Mouse (Mus musculus): ENCODE results near the gene Eno1.

- TF ChIP-seq EP300 (IDR thresholded peaks at IDR 0.05; ENCODE audit: insufficient read depth, low read depth, low read length) = no peak
- TF ChIP-seq CTCF (IDR thresholded peaks at IDR 0.05; ENCODE audit: low read depth, low read length) = no peak
- TF ChIP-seq POLR2A (IDR thresholded peaks at IDR 0.05; ENCODE audit: insufficient read depth, low read length) = no peak
Observed at GRCm38 (mm10) chr4:150282631-150283334, 46.3 kb downstream of the Eno1 start.
